In the genomic region with DNA sequence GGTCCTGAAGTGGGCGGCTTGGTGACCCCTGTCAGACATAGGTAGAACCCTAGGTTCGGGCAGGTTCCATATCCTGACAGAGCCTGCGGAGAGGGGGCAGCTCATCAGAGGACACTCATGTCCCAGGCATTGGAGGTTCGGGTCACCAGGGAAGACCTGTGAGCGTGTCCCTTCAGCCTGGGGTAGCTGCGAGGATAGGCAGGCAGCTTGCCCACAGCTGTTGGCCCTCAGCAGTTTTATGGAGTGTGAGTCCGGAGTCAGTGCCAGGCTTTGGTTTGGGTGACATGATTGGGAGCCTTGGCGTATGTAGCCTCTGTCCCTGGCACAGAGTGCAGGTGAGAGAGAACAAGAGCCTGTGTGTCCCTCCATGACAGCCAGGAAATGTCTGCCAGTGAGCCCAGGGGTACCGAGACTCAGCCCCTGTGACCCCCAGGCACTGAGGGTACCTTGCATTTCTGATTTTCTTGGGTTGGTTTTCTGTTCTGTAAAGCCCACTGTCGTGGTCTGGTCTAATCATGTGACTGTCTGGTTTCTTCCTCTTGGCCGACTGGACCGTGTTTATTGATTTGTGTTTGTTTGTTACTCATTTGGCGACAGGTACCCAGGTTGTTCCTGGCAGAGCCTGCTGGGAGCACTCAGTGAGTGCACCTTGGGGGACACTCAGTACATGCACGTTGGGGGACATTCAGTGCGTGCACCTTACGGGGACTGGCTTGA, we compare ENCODE assay signal across 13 mouse cellular contexts. TPM values are rescaled to one million over a fixed set of nuclear protein-coding genes. Genes with fewer than 3 reads are reported as not detected.
DNase-seq lines count a peak whose midpoint lies in the region; ATAC-seq and TF ChIP-seq lines count a peak whose summit lies in the region.
"Had no signal": no experiment of that assay in that cellular context is flagged by ENCODE, and none has a peak within 500 bp of the region (broad histone marks: within the 10 kb centered on the region; RNA-seq: fewer than 3 reads in every experiment).

No protein-coding gene starts in this region.

- peak overlapping the region; percentile 80 for H3K27ac ChIP-seq in heart, adult 2 months
- H3K27ac ChIP-seq in heart, embryonic 11.5 days (ENCODE audit: low read depth, low read length): no peak overlapping the region
- H3K27ac ChIP-seq in neural tube, embryonic 15.5 days (replicated peaks): no peak overlapping the region
- no peak overlapping the region for H3K27ac ChIP-seq in small intestine, adult 2 months (ENCODE audit: insufficient read depth, low read depth, low read length)
- H3K27ac ChIP-seq: embryonic facial prominence, embryonic 10.5 days; intestine, embryonic 15.5 days; midbrain, embryonic 12.5 days had no signal

- DNase-seq in heart, adult 2 months: peak; percentile 63 to 81
- DNase-seq in neural tube, embryonic 10.5 days (ENCODE audit: extremely low spot score, low spot score): no peak
- peak; percentile 72 to 74 for DNase-seq in heart, adult 9 months (ENCODE audit: low spot score in 2 of 2)
- DNase-seq in layer of hippocampus, adult 8-10 months (ENCODE audit: low spot score in 2 of 2): no peak
- no peak for DNase-seq in right cerebral cortex, postnatal 36 days (ENCODE audit: low spot score in 2 of 2)

- ATAC-seq in heart, embryonic 11.5 days (replicated peaks; ENCODE audit: insufficient number of reproducible peaks, low FRiP score, low TSS enrichment): no peak
- ATAC-seq in neural tube, embryonic 15.5 days (ENCODE audit: low FRiP score): no peak
- ATAC-seq: forebrain, embryonic 16.5 days; intestine, embryonic 15.5 days had no signal

- peak overlapping the region; percentile 53 for H3K9ac ChIP-seq in heart, adult 2 months (ENCODE audit: low read depth, low read length)
- no peak overlapping the region for H3K9ac ChIP-seq in heart, embryonic 11.5 days (ENCODE audit: low read depth, low read length)
- no peak overlapping the region for H3K9ac ChIP-seq in neural tube, embryonic 15.5 days (replicated peaks)
- H3K9ac ChIP-seq: intestine, embryonic 15.5 days; midbrain, embryonic 12.5 days had no signal

- no peaks in the 10 kb centered on the region for H3K27me3 ChIP-seq in heart, adult 2 months (ENCODE audit: control insufficient read depth, insufficient read depth, low read length)
- no peaks in the 10 kb centered on the region for H3K27me3 ChIP-seq in heart, embryonic 11.5 days (ENCODE audit: control insufficient read depth, insufficient read depth, low read length)
- H3K27me3 ChIP-seq in neural tube, embryonic 15.5 days (replicated peaks): no peaks in the 10 kb centered on the region
- no peaks in the 10 kb centered on the region for H3K27me3 ChIP-seq in small intestine, adult 2 months (ENCODE audit: control insufficient read depth, insufficient read depth, low read length)
- H3K27me3 ChIP-seq: CH12.LX; intestine, embryonic 15.5 days; midbrain, embryonic 12.5 days had no signal

- intact Hi-C loops in heart, adult 2 months (cut with DNase I): loop anchor here (1.0 kb wide), 2 partner anchors 10 to 14 kb away; a partner anchor contains a TSS

- H3K79me2 ChIP-seq in heart, adult 2 months (replicated peaks; ENCODE audit: control insufficient read depth, insufficient read depth, low read length): peaks cover 23% of the 10 kb centered on the region

- H3K36me3 ChIP-seq in heart, adult 2 months (ENCODE audit: control insufficient read depth, insufficient read depth, low read length): no peaks in the 10 kb centered on the region
- H3K36me3 ChIP-seq in heart, embryonic 11.5 days (ENCODE audit: control insufficient read depth, insufficient read depth, low read length): no peaks in the 10 kb centered on the region
- H3K36me3 ChIP-seq in neural tube, embryonic 15.5 days: no peaks in the 10 kb centered on the region
- H3K36me3 ChIP-seq in small intestine, adult 2 months (ENCODE audit: control insufficient read depth, insufficient read depth, low read length): no peaks in the 10 kb centered on the region
- H3K36me3 ChIP-seq: embryonic facial prominence, embryonic 10.5 days; intestine, embryonic 15.5 days had no signal

- TF ChIP-seq CTCF in heart, adult 2 months (IDR thresholded peaks at IDR 0.05): no peak
- no peak for TF ChIP-seq CTCF in small intestine, adult 2 months (IDR thresholded peaks at IDR 0.05; ENCODE audit: extremely low read depth, insufficient read length, insufficient replicate concordance, low read depth, low read length)

- H3K4me2 ChIP-seq in heart, embryonic 11.5 days: no peak overlapping the region
- H3K4me2 ChIP-seq in neural tube, embryonic 15.5 days: 0 out of 2 replicates have a peak overlapping the region, but pooled peaks have one; percentile 2
- H3K4me2 ChIP-seq: intestine, embryonic 15.5 days; midbrain, embryonic 12.5 days had no signal

- no peaks in the 10 kb centered on the region for H3K9me3 ChIP-seq in heart, embryonic 11.5 days (replicated peaks; ENCODE audit: control insufficient read depth, low read length)
- H3K9me3 ChIP-seq in neural tube, embryonic 15.5 days (replicated peaks): no peaks in the 10 kb centered on the region
- H3K9me3 ChIP-seq: embryonic facial prominence, embryonic 10.5 days; intestine, embryonic 15.5 days; midbrain, embryonic 12.5 days had no signal

- H3K4me1 ChIP-seq in heart, adult 2 months (ENCODE audit: control insufficient read depth, insufficient read depth, low read length): peaks cover 56% of the 10 kb centered on the region
- H3K4me1 ChIP-seq in heart, embryonic 11.5 days (ENCODE audit: control insufficient read depth, insufficient read depth, low read length): peaks cover 20% of the 10 kb centered on the region
- H3K4me1 ChIP-seq in neural tube, embryonic 15.5 days: peaks cover 37% of the 10 kb centered on the region
- peaks cover 27% of the 10 kb centered on the region for H3K4me1 ChIP-seq in small intestine, adult 2 months (ENCODE audit: control insufficient read depth, insufficient read depth, insufficient read length, low read length)

- 0 out of 2 replicates have a peak, but pooled peaks have one; percentile 56 for TF ChIP-seq EP300 in heart, adult 2 months (IDR thresholded peaks at IDR 0.05; ENCODE audit: insufficient read depth, low read depth, low read length)

- peak overlapping the region; percentile 47 for H3K4me3 ChIP-seq in heart, adult 2 months
- no peak overlapping the region for H3K4me3 ChIP-seq in heart, embryonic 11.5 days (ENCODE audit: low read depth, low read length)
- no peak overlapping the region for H3K4me3 ChIP-seq in neural tube, embryonic 15.5 days (replicated peaks)
- 0 out of 2 replicates have a peak overlapping the region, but pooled peaks have one; percentile 6 for H3K4me3 ChIP-seq in small intestine, adult 2 months (ENCODE audit: low read depth, low read length)
- H3K4me3 ChIP-seq: embryonic facial prominence, embryonic 10.5 days; intestine, embryonic 15.5 days; midbrain, embryonic 12.5 days had no signal

- WGBS in heart, adult 2 months: 31% methylated on average over 16 of the region's 16 CpGs
- WGBS in heart, embryonic 11.5 days (ENCODE audit: insufficient replicate concordance): 87% methylated on average over 16 of the region's 16 CpGs
- WGBS in neural tube, embryonic 15.5 days: 82% methylated on average over 16 of the region's 16 CpGs
- 76% methylated on average over 16 of the region's 16 CpGs for WGBS in small intestine, adult 2 months

- TF ChIP-seq POLR2A in heart, adult 2 months (IDR thresholded peaks at IDR 0.05; ENCODE audit: insufficient read depth, low read depth, low read length): no peak
- no peak for TF ChIP-seq POLR2A in small intestine, adult 2 months (IDR thresholded peaks at IDR 0.05; ENCODE audit: low read depth, low read length)

RNA-seq across cellular contexts. Expression of a gene that starts 13.5 kb away (rescaled TPM):
- 10 to 100 TPM; 38.3 to 43.6 TPM for total RNA-seq in heart, adult 2 months (2021)
- polyA plus RNA-seq in heart, adult 2 months (2012; rRNA removed): 36.9 and 37.7 TPM in 2 replicates
- polyA plus RNA-seq in heart, embryonic 11.5 days (2014; fragmentation: Nextera tagmentation; extraction: Ambion mirVana): 30.2 and 31.2 TPM in 2 replicates
- polyA plus RNA-seq in neural tube, embryonic 15.5 days (2015; fragmentation: Nextera tagmentation; extraction: Ambion mirVana): 31.4 and 40.2 TPM in 2 replicates
- 29.8 and 35.4 TPM in 2 replicates for polyA plus RNA-seq in small intestine, adult 2 months (2012; rRNA removed)
- 10 to 100 TPM; 33.0 to 49.0 (median 39.5) TPM for total RNA-seq in layer of hippocampus, adult 8-10 months (2022)

RNA-seq across cellular contexts. Expression of a gene that starts 34.4 kb away (rescaled TPM):
- 1 to 10 TPM; 1.5 to 3.3 TPM for total RNA-seq in heart, adult 2 months (2021)
- polyA plus RNA-seq in heart, adult 2 months (2012; rRNA removed): 2.1 and 2.3 TPM in 2 replicates
- not detected in 2 replicates for polyA plus RNA-seq in heart, embryonic 11.5 days (2014; fragmentation: Nextera tagmentation; extraction: Ambion mirVana)
- polyA plus RNA-seq in neural tube, embryonic 15.5 days (2015; fragmentation: Nextera tagmentation; extraction: Ambion mirVana): 5.8 and 6.2 TPM in 2 replicates
- polyA plus RNA-seq in small intestine, adult 2 months (2012; rRNA removed): 0.33 and 0.34 TPM in 2 replicates
- 1 to 10 TPM; 3.5 to 6.2 (median 4.4) TPM for total RNA-seq in layer of hippocampus, adult 8-10 months (2022)
- total RNA-seq: CH12.LX had no signal

RNA-seq across cellular contexts. Expression of a gene that starts 36.2 kb away (rescaled TPM):
- total RNA-seq in heart, adult 2 months (2021): 10 to 100 TPM; 17.6 to 19.4 TPM
- polyA plus RNA-seq in heart, adult 2 months (2012; rRNA removed): 16.0 and 18.5 TPM in 2 replicates
- 13.7 and 15.9 TPM in 2 replicates for polyA plus RNA-seq in heart, embryonic 11.5 days (2014; fragmentation: Nextera tagmentation; extraction: Ambion mirVana)
- 29.7 and 31.0 TPM in 2 replicates for polyA plus RNA-seq in neural tube, embryonic 15.5 days (2015; fragmentation: Nextera tagmentation; extraction: Ambion mirVana)
- polyA plus RNA-seq in small intestine, adult 2 months (2012; rRNA removed): 18.3 and 40.0 TPM in 2 replicates
- total RNA-seq in layer of hippocampus, adult 8-10 months (2022): 10 to 100 TPM; 40.5 to 43.7 (median 42.7) TPM

RNA-seq across cellular contexts. Expression of a gene that starts 37.7 kb away (rescaled TPM):
- 1 to 10 TPM; 5.3 to 7.1 TPM for total RNA-seq in heart, adult 2 months (2021)
- 14.4 and 33.8 TPM in 2 replicates for polyA plus RNA-seq in heart, adult 2 months (2012; rRNA removed)
- 0.66 TPM in 1 of 2 replicates, not detected in the other for polyA plus RNA-seq in heart, embryonic 11.5 days (2014; fragmentation: Nextera tagmentation; extraction: Ambion mirVana)
- polyA plus RNA-seq in neural tube, embryonic 15.5 days (2015; fragmentation: Nextera tagmentation; extraction: Ambion mirVana): 1.7 and 2.5 TPM in 2 replicates
- 1.5 and 2.2 TPM in 2 replicates for polyA plus RNA-seq in small intestine, adult 2 months (2012; rRNA removed)
- total RNA-seq in layer of hippocampus, adult 8-10 months (2022): 1 to 10 TPM; 1.1 to 1.7 (median 1.3) TPM
- total RNA-seq: CH12.LX had no signal

RNA-seq across cellular contexts. Expression of a gene that starts 52.9 kb away (rescaled TPM):
- 1 to 10 TPM; 6.5 to 7.3 TPM for total RNA-seq in heart, adult 2 months (2021)
- 23.4 and 28.4 TPM in 2 replicates for polyA plus RNA-seq in heart, adult 2 months (2012; rRNA removed)
- polyA plus RNA-seq in heart, embryonic 11.5 days (2014; fragmentation: Nextera tagmentation; extraction: Ambion mirVana): 24.5 and 27.3 TPM in 2 replicates
- 57.5 and 61.9 TPM in 2 replicates for polyA plus RNA-seq in neural tube, embryonic 15.5 days (2015; fragmentation: Nextera tagmentation; extraction: Ambion mirVana)
- 20.5 and 34.1 TPM in 2 replicates for polyA plus RNA-seq in small intestine, adult 2 months (2012; rRNA removed)
- total RNA-seq in layer of hippocampus, adult 8-10 months (2022): 10 to 100 TPM; 26.1 to 30.5 (median 28.1) TPM

Comparison
In these comparisons a context has a peak if more than half of its experiments do, and no peak if none do; other contexts are left out.
1. H3K4me3 ChIP-seq: peak in heart, adult 2 months (single experiment) and small intestine, adult 2 months (single experiment); none in heart, embryonic 11.5 days (single experiment) and neural tube, embryonic 15.5 days (single experiment).
2. DNase-seq: peak in heart, adult 2 months (2 of 2) and heart, adult 9 months (2 of 2); none in neural tube, embryonic 10.5 days (single experiment), layer of hippocampus, adult 8-10 months (0 of 2) and right cerebral cortex, postnatal 36 days (0 of 2).